Mouse (Mus musculus): ENCODE measurements around the gene Rsph3a.
"Not testable (repeated sequence)": the region's sequence is repeated elsewhere in the genome, so short reads cannot be mapped to it uniquely, and the experiment has no call there.

DNA sequence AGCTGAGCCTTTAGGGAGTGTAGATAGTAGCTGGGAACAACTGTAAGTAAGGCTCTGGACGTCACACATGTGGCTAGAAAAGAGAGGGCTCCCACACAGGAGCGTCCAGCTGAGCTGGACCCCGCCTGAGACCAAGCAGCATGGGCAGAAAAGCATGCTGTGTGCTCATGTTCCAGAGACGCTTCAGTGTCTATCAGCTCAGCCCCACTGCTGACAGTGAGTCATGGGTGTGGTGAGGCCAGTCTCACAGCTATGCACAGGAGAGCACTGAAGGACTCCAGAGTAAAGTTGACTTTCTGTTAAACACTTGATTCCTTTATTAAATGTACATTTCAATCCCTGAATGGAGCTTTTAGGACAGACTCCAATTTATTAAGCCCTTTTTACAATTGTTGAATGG, 5.9 kb downstream of the Rsph3a start:
- TF ChIP-seq POLR2A (IDR thresholded peaks at IDR 0.05; ENCODE audit: control insufficient read depth, extremely low read depth, insufficient read depth, low read length, poor library complexity); CTCF (IDR thresholded peaks at IDR 0.05; ENCODE audit: borderline replicate concordance, control insufficient read depth, extremely low read depth, insufficient read depth, low read length, poor library complexity): not testable (repeated sequence)
